Mouse (Mus musculus): ENCODE results near the gene Il1rl2.

The Il1rl2 gene

GRCm38 (mm10) chr1:40376745-40377144 is 52.3 kb downstream of the Il1rl2 start:
- in situ Hi-C loops (cut with MboI, MseI), result loop anchor here in 1 of 2 experiments (10.0 kb wide), 1 partner anchor 272 kb away; no protein-coding TSS in a partner anchor

DNA sequence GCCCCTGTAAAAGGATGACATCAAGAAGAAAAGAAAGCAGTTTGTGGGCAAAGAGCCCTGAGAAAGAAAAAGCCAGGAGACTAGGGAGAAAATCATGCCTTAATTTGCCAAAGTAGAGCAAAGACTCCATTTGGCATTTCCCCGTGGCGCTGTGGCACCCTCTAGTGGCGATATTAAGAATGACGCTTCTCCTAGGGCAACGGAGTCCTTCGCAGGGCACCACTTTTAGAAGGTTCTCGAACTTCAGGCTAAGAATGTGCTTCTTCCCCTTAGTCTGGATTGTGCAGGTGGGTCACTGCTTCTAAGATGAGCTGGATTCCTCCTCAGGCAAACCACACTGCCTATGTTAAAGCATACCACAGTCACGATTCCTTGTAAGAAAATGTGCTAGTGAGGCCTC is 54.4 kb downstream of the Il1rl2 start:
- in situ Hi-C loops (cut with MboI, MseI), result loop anchor here in 1 of 2 experiments (10.0 kb wide), 1 partner anchor 274 kb away; no protein-coding TSS in a partner anchor

DNA sequence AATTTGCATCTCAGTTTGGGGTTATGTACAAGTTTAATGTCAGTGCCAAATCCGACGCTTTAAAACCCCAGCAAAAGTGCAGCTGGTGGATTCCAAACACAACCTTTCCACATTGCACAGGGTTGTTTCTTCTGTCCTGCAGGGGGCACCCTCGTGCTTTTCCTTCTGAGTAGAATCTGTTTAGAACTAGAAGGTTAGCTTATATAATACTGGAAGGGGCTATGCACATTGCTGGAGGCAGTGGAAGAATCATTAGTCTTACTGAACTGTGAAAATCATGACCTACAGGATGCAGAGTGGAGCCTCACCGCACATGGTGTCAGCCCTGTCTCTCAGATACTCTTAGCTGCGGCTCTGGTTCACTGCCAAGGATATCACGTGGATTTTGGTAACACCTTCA is 55.7 kb downstream of the Il1rl2 start:
- in situ Hi-C loops (cut with MboI, MseI), result loop anchor here (5.0 to 10.0 kb wide), 4 partner anchors 87 to 1715 kb away; partner anchors contain the start of genes Il18r1 (in 2 of the 2) and Aff3 (in 1 of the 2)

GRCm38 (mm10) chr1:40380990-40381389 is 56.6 kb downstream of the Il1rl2 start:
- in situ Hi-C loops (cut with MboI, MseI), result loop anchor here (5.0 to 10.0 kb wide), 4 partner anchors 86 to 1716 kb away; partner anchors contain the start of genes Il18r1 (in 2 of the 2) and Aff3 (in 1 of the 2)

GRCm38 (mm10) chr1:40382841-40383240 is 58.4 kb downstream of the Il1rl2 start:
- in situ Hi-C loops (cut with MboI, MseI), result loop anchor here (5.0 to 10.0 kb wide), 4 partner anchors 84 to 1718 kb away; partner anchors contain the start of genes Il18r1 (in 2 of the 2) and Aff3 (in 1 of the 2)

- in situ Hi-C loops (cut with MboI, MseI), result loop anchor here (5.0 to 10.0 kb wide), 4 partner anchors 82 to 1720 kb away; partner anchors contain the start of genes Il18r1 (in 2 of the 2) and Aff3 (in 1 of the 2)
These were observed 60.6 kb downstream of the Il1rl2 start for GRCm38 (mm10) chr1:40384931-40385545.

DNA sequence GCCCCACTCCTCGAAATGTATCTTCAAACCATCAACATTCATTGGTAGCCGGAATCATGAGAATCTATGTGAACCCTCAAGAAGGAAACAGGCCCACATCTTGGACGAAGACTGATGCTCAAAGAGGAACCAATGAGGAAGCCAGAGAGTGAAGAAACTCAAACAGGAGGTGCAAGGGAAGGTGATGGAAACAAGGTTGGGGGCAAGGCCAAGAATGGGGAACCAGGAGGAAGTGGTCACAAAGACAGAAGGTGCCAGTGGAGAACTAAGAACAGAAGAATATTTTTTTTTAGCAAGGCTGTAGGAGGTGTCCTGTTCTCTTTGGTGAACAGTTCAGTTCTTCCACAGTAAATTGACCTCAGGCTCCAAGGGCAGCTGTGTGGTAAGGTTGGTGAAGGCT is 67.0 kb downstream of the Il1rl2 start:
- in situ Hi-C loops (cut with MboI, MseI), result loop anchor here in 1 of 2 experiments (5.0 kb wide), 1 partner anchor 56 kb away; no protein-coding TSS in a partner anchor

GRCm38 (mm10) chr1:40392535-40392934 is 68.1 kb downstream of the Il1rl2 start:
- in situ Hi-C loops (cut with MboI, MseI), result loop anchor here in 1 of 2 experiments (5.0 kb wide), 1 partner anchor 55 kb away; no protein-coding TSS in a partner anchor

DNA sequence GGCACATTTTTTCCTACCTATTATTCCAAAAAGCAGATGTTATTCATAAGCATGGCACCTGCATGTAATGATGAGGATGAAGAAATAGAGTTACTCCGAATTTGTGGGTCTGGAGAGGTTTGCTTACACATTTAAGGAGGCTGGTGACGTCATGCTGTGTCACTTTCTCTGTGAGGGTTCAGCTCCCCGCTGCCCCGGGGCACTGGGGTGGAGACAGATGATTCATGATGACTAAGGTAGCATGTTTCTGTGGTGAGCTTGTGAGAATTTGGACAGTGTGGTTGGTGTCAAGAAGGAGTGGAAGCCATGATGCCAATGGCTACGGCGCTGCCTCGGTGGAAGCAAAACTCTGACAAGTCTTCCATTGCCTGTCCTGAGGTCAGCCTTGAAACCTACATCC is 68.8 kb downstream of the Il1rl2 start:
- in situ Hi-C loops (cut with MboI, MseI), result loop anchor here in 1 of 2 experiments (5.0 kb wide), 1 partner anchor 54 kb away; no protein-coding TSS in a partner anchor

- in situ Hi-C loops (cut with MboI, MseI), result no loop called here
These were observed 75.2 kb downstream of the Il1rl2 start for GRCm38 (mm10) chr1:40399639-40400038.

GRCm38 (mm10) chr1:40404682-40405081 is 80.3 kb downstream of the Il1rl2 start:
- in situ Hi-C loops (cut with MboI, MseI), result no loop called here

DNA sequence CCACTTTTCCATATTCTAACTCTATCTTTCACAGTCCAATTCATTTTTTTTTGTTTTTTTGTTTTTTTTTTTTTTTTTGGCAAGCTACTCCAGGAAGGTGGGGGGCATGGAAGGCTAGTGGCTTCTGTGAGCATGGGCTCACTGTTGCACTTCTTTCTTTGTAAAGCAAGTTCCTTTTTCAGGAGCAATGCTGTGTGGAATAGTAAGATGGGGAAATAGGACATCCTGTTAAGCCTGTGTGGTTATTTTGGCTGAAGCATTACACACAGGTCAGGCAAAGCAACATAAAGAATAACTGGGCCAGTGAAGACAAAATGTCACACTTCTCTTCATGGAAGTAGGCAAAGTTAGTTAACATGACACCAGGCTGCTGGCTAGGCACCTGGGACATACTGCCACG is 85.5 kb downstream of the Il1rl2 start:
- in situ Hi-C loops (cut with MboI, MseI), result no loop called here

GRCm38 (mm10) chr1:40413039-40413438 is 88.6 kb downstream of the Il1rl2 start:
- in situ Hi-C loops (cut with MboI, MseI), result no loop called here

- in situ Hi-C loops (cut with MboI, MseI), result no loop called here
These were observed 89.9 kb downstream of the Il1rl2 start for GRCm38 (mm10) chr1:40414276-40414675.

- in situ Hi-C loops (cut with MboI, MseI), result no loop called here
These were observed 90.7 kb downstream of the Il1rl2 start for GRCm38 (mm10) chr1:40414863-40415656.

GRCm38 (mm10) chr1:40417034-40417433 is 92.6 kb downstream of the Il1rl2 start:
- in situ Hi-C loops (cut with MboI, MseI), result no loop called here

Measured in T-helper 17 cell (primary cell).